Mouse (Mus musculus): ENCODE results near the gene Gm9844. TPM values are rescaled to one million over a fixed set of nuclear protein-coding genes. Genes with fewer than 3 reads are reported as not detected.
A peak's percentile ranks its signal among the peaks of the same experiment; 100 is the strongest.
"Not testable (repeated sequence)": the region's sequence is repeated elsewhere in the genome, so short reads cannot be mapped to it uniquely, and the experiment has no call there.

Gm9844 gene
- polyA plus RNA-seq, 1 experiment from 2014 or later: 20.8 TPM

- Histone ChIP-seq H3K4me1 (ENCODE audit: control insufficient read depth, insufficient read depth, low read length) (no peaks in the 10 kb centered on the region), H3K4me3 (ENCODE audit: low read length) (no peak overlapping the region), H3K9ac (ENCODE audit: low read length) (no peak overlapping the region), H3K27ac (ENCODE audit: low read length) (no peak overlapping the region), H3K36me3 (ENCODE audit: control insufficient read depth, insufficient read depth) (no peaks in the 10 kb centered on the region), H3K27me3 (ENCODE audit: control insufficient read depth, insufficient read depth, low read length) (no peaks in the 10 kb centered on the region), H3K9me3 (replicated peaks; ENCODE audit: control insufficient read depth, low read length) (no peaks in the 10 kb centered on the region), H3K4me2 (ENCODE audit: low read depth, low read length) (no peak overlapping the region)
- ATAC-seq (replicated peaks; ENCODE audit: extremely low read depth, insufficient read depth, low FRiP score): no peak
- WGBS: 76% methylated on average over 9 of the region's 9 CpGs
These were observed 16.8 kb upstream of the Gm9844 start for GRCm38 (mm10) chr7:24845181-24845580.

- no peaks in the 10 kb centered on the region for H3K27me3 ChIP-seq (ENCODE audit: control insufficient read depth, insufficient read depth, low read length)
- H3K27ac ChIP-seq (ENCODE audit: low read length): no peak overlapping the region
- no peak overlapping the region for H3K4me2 ChIP-seq (ENCODE audit: low read depth, low read length)
- H3K9me3 ChIP-seq (replicated peaks; ENCODE audit: control insufficient read depth, low read length): no peaks in the 10 kb centered on the region
- H3K4me1 ChIP-seq (ENCODE audit: control insufficient read depth, insufficient read depth, low read length): no peaks in the 10 kb centered on the region
- no peaks in the 10 kb centered on the region for H3K36me3 ChIP-seq (ENCODE audit: control insufficient read depth, insufficient read depth)
- no peak overlapping the region for H3K4me3 ChIP-seq (ENCODE audit: low read length)
- H3K9ac ChIP-seq (ENCODE audit: low read length): no peak overlapping the region
- no peak for ATAC-seq (replicated peaks; ENCODE audit: extremely low read depth, insufficient read depth, low FRiP score)
- 3% methylated on average over 6 of the region's 6 CpGs for WGBS
These were observed 16.3 kb upstream of the Gm9844 start for GRCm38 (mm10) chr7:24845713-24846112.

- WGBS: 34% methylated on average over 2 of the region's 2 CpGs
- not testable (repeated sequence) for H3K27me3 ChIP-seq (ENCODE audit: control insufficient read depth, insufficient read depth, low read length); H3K4me2 ChIP-seq (ENCODE audit: low read depth, low read length); H3K27ac ChIP-seq (ENCODE audit: low read length); H3K4me3 ChIP-seq (ENCODE audit: low read length); H3K4me1 ChIP-seq (ENCODE audit: control insufficient read depth, insufficient read depth, low read length); H3K9me3 ChIP-seq (replicated peaks; ENCODE audit: control insufficient read depth, low read length); ATAC-seq (replicated peaks; ENCODE audit: extremely low read depth, insufficient read depth, low FRiP score); H3K9ac ChIP-seq (ENCODE audit: low read length); H3K36me3 ChIP-seq (ENCODE audit: control insufficient read depth, insufficient read depth)
These were observed 15.4 kb upstream of the Gm9844 start for GRCm38 (mm10) chr7:24846576-24846975.

GRCm38 (mm10) chr7:24850162-24850561 is 11.9 kb upstream of the Gm9844 start:
- Histone ChIP-seq H3K27me3 (ENCODE audit: control insufficient read depth, insufficient read depth, low read length) (no peaks in the 10 kb centered on the region), H3K4me2 (ENCODE audit: low read depth, low read length) (no peak overlapping the region), H3K4me3 (ENCODE audit: low read length) (no peak overlapping the region), H3K9ac (ENCODE audit: low read length) (no peak overlapping the region), H3K4me1 (ENCODE audit: control insufficient read depth, insufficient read depth, low read length) (no peaks in the 10 kb centered on the region), H3K9me3 (replicated peaks; ENCODE audit: control insufficient read depth, low read length) (no peaks in the 10 kb centered on the region), H3K36me3 (ENCODE audit: control insufficient read depth, insufficient read depth) (no peaks in the 10 kb centered on the region), H3K27ac (ENCODE audit: low read length) (no peak overlapping the region)
- 8% methylated on average over 5 of the region's 5 CpGs for WGBS
- no peak for ATAC-seq (replicated peaks; ENCODE audit: extremely low read depth, insufficient read depth, low FRiP score)

DNA sequence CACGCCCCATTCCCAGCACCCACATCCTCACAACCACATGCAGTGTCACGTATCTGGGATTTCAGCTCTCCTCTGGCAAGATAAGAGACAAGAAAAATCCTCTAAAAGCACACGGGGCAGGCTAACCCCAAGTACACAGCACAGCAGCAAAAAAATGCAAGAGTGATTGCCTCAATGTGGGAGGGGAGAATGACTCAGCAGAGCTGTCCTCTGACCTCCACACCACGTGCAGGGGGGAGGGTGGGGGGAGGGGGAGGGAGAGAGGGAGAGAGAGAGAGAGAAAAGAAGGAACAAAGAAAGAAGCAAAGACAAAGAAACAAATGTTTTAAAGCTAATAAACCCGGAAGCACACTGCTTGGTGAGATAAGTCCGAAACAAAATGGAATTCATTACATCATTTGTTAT is 11.1 kb upstream of the Gm9844 start:
- Histone ChIP-seq H3K27ac (ENCODE audit: low read length) (no peak overlapping the region; the same call in 1 of the 2 replicates), H3K27me3 (ENCODE audit: control insufficient read depth, insufficient read depth, low read length) (no peaks in the 10 kb centered on the region), H3K4me3 (ENCODE audit: low read length) (no peak overlapping the region), H3K9ac (ENCODE audit: low read length) (no peak overlapping the region), H3K36me3 (ENCODE audit: control insufficient read depth, insufficient read depth) (no peaks in the 10 kb centered on the region), H3K9me3 (replicated peaks; ENCODE audit: control insufficient read depth, low read length) (no peaks in the 10 kb centered on the region), H3K4me1 (ENCODE audit: control insufficient read depth, insufficient read depth, low read length) (no peaks in the 10 kb centered on the region), H3K4me2 (ENCODE audit: low read depth, low read length) (no peak overlapping the region)
- WGBS: 23% methylated on average over 6 of the region's 6 CpGs
- ATAC-seq (replicated peaks; ENCODE audit: extremely low read depth, insufficient read depth, low FRiP score): 0 out of 2 replicates have a peak, but pooled peaks have one; percentile 14

DNA sequence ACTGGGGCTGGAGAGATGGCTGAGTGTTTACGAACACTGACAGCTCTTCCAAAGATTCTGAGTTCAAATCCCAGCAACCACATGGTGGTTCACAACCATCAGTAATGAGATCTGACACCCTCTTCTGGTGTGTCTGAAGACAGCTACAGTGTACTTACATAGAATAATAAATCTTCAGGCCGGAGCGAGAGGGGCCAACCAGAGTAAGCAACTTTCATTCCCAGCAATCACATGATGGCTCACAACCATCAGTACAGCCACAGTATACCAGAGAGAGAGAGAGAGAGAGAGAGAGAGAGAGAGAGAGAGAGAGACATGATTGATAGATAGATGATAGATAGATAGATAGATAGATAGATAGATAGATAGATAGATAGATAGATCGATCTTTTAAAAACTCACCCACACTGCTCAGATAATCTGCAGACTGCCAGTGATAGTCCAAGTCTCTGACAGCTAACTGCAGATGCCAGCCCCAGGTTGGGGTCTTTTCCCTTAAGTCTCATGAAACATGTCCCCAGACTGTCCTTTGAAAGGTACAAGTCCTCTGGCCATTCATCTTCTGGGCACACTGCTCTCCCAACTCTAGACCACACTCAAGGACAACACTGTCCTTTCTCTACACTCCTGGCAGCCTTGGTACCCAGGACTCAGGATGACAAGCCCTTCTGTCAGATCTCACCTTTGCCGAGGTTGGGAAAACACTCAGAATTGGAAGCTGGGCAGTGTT is 10.3 kb upstream of the Gm9844 start:
- H3K4me1 ChIP-seq (ENCODE audit: control insufficient read depth, insufficient read depth, low read length): no peaks in the 10 kb centered on the region
- no peaks in the 10 kb centered on the region for H3K27me3 ChIP-seq (ENCODE audit: control insufficient read depth, insufficient read depth, low read length)
- no peaks in the 10 kb centered on the region for H3K9me3 ChIP-seq (replicated peaks; ENCODE audit: control insufficient read depth, low read length)
- no peak overlapping the region for H3K27ac ChIP-seq (ENCODE audit: low read length)
- ATAC-seq (replicated peaks; ENCODE audit: extremely low read depth, insufficient read depth, low FRiP score): no peak
- no peak overlapping the region for H3K4me2 ChIP-seq (ENCODE audit: low read depth, low read length)
- 79% methylated on average over 5 of the region's 5 CpGs for WGBS
- no peaks in the 10 kb centered on the region for H3K36me3 ChIP-seq (ENCODE audit: control insufficient read depth, insufficient read depth)
- no peak overlapping the region for H3K4me3 ChIP-seq (ENCODE audit: low read length)
- H3K9ac ChIP-seq (ENCODE audit: low read length): no peak overlapping the region

- H3K4me3 ChIP-seq (ENCODE audit: low read length): no peak overlapping the region
- H3K36me3 ChIP-seq (ENCODE audit: control insufficient read depth, insufficient read depth): no peaks in the 10 kb centered on the region
- WGBS: 72% methylated on average over 8 of the region's 8 CpGs
- H3K27me3 ChIP-seq (ENCODE audit: control insufficient read depth, insufficient read depth, low read length): no peaks in the 10 kb centered on the region
- H3K9ac ChIP-seq (ENCODE audit: low read length): no peak overlapping the region
- H3K27ac ChIP-seq (ENCODE audit: low read length): no peak overlapping the region
- H3K9me3 ChIP-seq (replicated peaks; ENCODE audit: control insufficient read depth, low read length): no peaks in the 10 kb centered on the region
- H3K4me1 ChIP-seq (ENCODE audit: control insufficient read depth, insufficient read depth, low read length): no peaks in the 10 kb centered on the region
- no peak for ATAC-seq (replicated peaks; ENCODE audit: extremely low read depth, insufficient read depth, low FRiP score)
- H3K4me2 ChIP-seq (ENCODE audit: low read depth, low read length): no peak overlapping the region
These were observed 9.3 kb upstream of the Gm9844 start for GRCm38 (mm10) chr7:24852557-24853232.

- Histone ChIP-seq H3K9ac (ENCODE audit: low read length) (no peak overlapping the region), H3K9me3 (replicated peaks; ENCODE audit: control insufficient read depth, low read length) (no peaks in the 10 kb centered on the region), H3K27ac (ENCODE audit: low read length) (no peak overlapping the region), H3K4me1 (ENCODE audit: control insufficient read depth, insufficient read depth, low read length) (no peaks in the 10 kb centered on the region), H3K27me3 (ENCODE audit: control insufficient read depth, insufficient read depth, low read length) (no peaks in the 10 kb centered on the region), H3K36me3 (ENCODE audit: control insufficient read depth, insufficient read depth) (no peaks in the 10 kb centered on the region), H3K4me3 (ENCODE audit: low read length) (no peak overlapping the region), H3K4me2 (ENCODE audit: low read depth, low read length) (no peak overlapping the region)
- no peak for ATAC-seq (replicated peaks; ENCODE audit: extremely low read depth, insufficient read depth, low FRiP score)
These were observed 8.8 kb upstream of the Gm9844 start for GRCm38 (mm10) chr7:24853233-24853563.

GRCm38 (mm10) chr7:24853695-24854094 is 8.3 kb upstream of the Gm9844 start:
- no peaks in the 10 kb centered on the region for H3K4me1 ChIP-seq (ENCODE audit: control insufficient read depth, insufficient read depth, low read length)
- H3K36me3 ChIP-seq (ENCODE audit: control insufficient read depth, insufficient read depth): no peaks in the 10 kb centered on the region
- no peak overlapping the region for H3K4me3 ChIP-seq (ENCODE audit: low read length)
- no peak overlapping the region for H3K27ac ChIP-seq (ENCODE audit: low read length)
- ATAC-seq (replicated peaks; ENCODE audit: extremely low read depth, insufficient read depth, low FRiP score): no peak
- H3K9ac ChIP-seq (ENCODE audit: low read length): no peak overlapping the region
- H3K9me3 ChIP-seq (replicated peaks; ENCODE audit: control insufficient read depth, low read length): no peaks in the 10 kb centered on the region
- H3K4me2 ChIP-seq (ENCODE audit: low read depth, low read length): no peak overlapping the region
- WGBS: 25% methylated on average over 7 of the region's 7 CpGs
- no peaks in the 10 kb centered on the region for H3K27me3 ChIP-seq (ENCODE audit: control insufficient read depth, insufficient read depth, low read length)
